Mouse (Mus musculus): Measurements from ENCODE around the gene Kdr.

The Kdr gene

GRCm38 (mm10) chr5:75917231-75917630 lies 61.0 kb downstream of the Kdr start:
- no peak for DNase-seq (ENCODE audit: low spot score)

- DNase-seq (ENCODE audit: low spot score) = no peak
Measured at GRCm38 (mm10) chr5:75906102-75906501, 72.2 kb downstream of the Kdr start.

- DNase-seq (ENCODE audit: low spot score) = no peak
Measured at GRCm38 (mm10) chr5:75900231-75900920, 77.9 kb downstream of the Kdr start.

GRCm38 (mm10) chr5:75895351-75895750 lies 82.9 kb downstream of the Kdr start:
- DNase-seq (ENCODE audit: low spot score) = no peak

GRCm38 (mm10) chr5:75892956-75893471 lies 85.2 kb downstream of the Kdr start:
- DNase-seq (ENCODE audit: low spot score) = no peak
